Mouse (Mus musculus) midbrain, embryonic 13.5 days (tissue): ENCODE measurements at regions not wholly inside any gene's neighbourhood (a gene's known extent, or its start where the extent isn't known, plus 50 kb on each side); places are given as distances from the start of the nearest gene placed in this dataset.

Experiments
- ATAC-seq: fragments of 200-750 bp; cut with Nextera tagmentation; 2 replicates; pipeline ENCODE4 v1.8.0; 2017; ENCODE audit warnings: mild to moderate bottlenecking, moderate TSS enrichment, moderate library complexity
- H3K27ac ChIP-seq: fragments of 300-500 bp; sonication (generic); 2 replicates; pipeline ENCODE4 v1.5.1; 2015; ENCODE audit warnings: inconsistent platforms, mild to moderate bottlenecking, moderate library complexity
- H3K27me3 ChIP-seq: fragments of 300-500 bp; sonication (generic); 2 replicates; pipeline ENCODE4 v1.6.1; 2015; ENCODE audit warnings: mild to moderate bottlenecking, inconsistent platforms
- H3K36me3 ChIP-seq: fragments of 300-500 bp; sonication (generic); 2 replicates; pipeline ENCODE4 v1.6.1; 2015; ENCODE audit warnings: mild to moderate bottlenecking, inconsistent platforms
- H3K4me1 ChIP-seq: fragments of 300-500 bp; sonication (generic); replicated peaks from 2 replicates; pipeline ENCODE4 v1.6.1; 2015; ENCODE audit warnings: inconsistent platforms
- H3K4me2 ChIP-seq: fragments of 300-500 bp; sonication (generic); replicated peaks from 2 replicates; pipeline ENCODE4 v1.6.1; 2015; ENCODE audit warnings: moderate library complexity, mild to moderate bottlenecking, inconsistent platforms
- H3K4me3 ChIP-seq: fragments of 300-500 bp; sonication (generic); replicated peaks from 2 replicates; pipeline ENCODE4 v1.5.1; 2015; ENCODE audit warnings: mild to moderate bottlenecking, inconsistent platforms
- H3K9ac ChIP-seq: fragments of 300-500 bp; sonication (generic); replicated peaks from 2 replicates; pipeline ENCODE4 v1.6.1; 2015; ENCODE audit warnings: mild to moderate bottlenecking, inconsistent platforms
- H3K9me3 ChIP-seq: fragments of 300-500 bp; sonication (generic); 2 replicates; pipeline ENCODE4 v1.6.1; 2016; ENCODE audit warnings: mild to moderate bottlenecking, inconsistent platforms
- whole genome bisulfite sequencing: fragments of 180-500 bp; shearing (Covaris S2); methylation state at CpG from one replicate; pipeline ENCODE4 v1.1.7; 2015; 5-methylcytosine and 5-hydroxymethylcytosine counted together

DNA sequence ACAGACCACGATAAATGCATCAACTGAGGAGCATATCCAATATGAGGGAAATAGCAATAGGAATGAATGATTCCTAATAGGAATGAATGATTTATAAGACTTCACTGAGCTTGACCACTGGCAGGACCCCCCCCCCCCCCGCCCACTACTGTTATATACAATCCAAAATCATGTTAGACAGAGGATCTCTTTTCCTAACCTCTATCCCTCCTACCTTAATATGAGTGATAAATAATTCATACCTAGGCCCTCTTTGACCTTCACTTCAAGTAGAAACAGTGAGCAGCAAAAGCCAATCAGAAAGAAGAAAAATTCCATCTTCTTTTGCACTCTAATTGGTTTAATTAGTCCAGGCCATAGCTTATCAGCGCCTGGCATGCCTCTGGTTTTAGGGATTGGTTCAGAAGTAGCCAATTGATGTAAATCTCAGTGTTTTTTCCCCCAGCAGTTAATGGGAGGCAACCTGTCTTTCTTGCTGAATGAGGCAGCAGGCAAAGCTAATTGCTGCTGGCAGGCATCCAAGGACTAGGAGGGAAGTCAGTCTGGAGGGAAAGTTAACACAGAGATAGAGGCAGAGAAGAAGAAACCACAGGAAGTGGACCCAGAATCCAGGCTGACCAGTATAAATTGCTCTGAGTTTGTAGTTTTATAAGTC, 136.7 kb upstream of the Cxxc4 start:
- Histone ChIP-seq H3K9me3 (no peaks in the 10 kb centered on the region), H3K4me1 (peaks cover 16% of the 10 kb centered on the region), H3K27ac (peak overlapping the region; percentile 5), H3K9ac (no peak overlapping the region), H3K4me3 (no peak overlapping the region), H3K36me3 (no peaks in the 10 kb centered on the region), H3K27me3 (no peaks in the 10 kb centered on the region), H3K4me2 (no peak overlapping the region)
- 55% methylated on average over 3 of the region's 3 CpGs for WGBS
- peak; percentile 91 for ATAC-seq

DNA sequence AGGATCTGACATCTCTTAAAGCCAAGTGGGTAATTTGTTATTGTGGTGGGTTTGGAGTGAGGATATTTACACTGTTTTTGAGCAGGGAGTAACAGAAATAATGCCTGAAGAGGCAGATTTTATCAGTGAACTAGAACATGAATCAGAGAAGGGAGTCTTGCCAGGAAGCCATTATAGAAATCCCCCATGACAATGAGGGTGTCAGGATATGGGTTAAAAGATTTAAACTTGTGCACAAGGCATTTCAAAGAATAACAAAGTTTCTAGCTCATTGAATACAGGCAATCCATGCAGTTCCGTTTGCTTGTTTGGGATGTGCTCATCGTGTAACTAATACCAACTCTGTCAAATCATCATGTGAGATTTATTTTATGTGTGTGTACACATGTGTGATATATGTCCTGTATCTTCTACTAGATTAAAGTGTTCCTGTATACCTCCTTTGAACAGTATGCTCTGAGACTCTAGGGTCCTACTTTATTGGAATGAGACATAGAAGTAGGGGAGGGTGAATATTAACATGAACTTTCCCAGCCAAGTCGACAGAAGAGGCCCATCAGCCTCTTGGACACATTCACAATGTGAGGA, 134.0 kb upstream of the Cxxc4 start:
- ATAC-seq: no peak
- Histone ChIP-seq H3K4me3 (no peak overlapping the region), H3K9me3 (no peaks in the 10 kb centered on the region), H3K4me1 (peaks cover 16% of the 10 kb centered on the region), H3K36me3 (no peaks in the 10 kb centered on the region), H3K27me3 (no peaks in the 10 kb centered on the region), H3K4me2 (no peak overlapping the region), H3K9ac (no peak overlapping the region), H3K27ac (no peak overlapping the region)
- 67% methylated on average over 3 of the region's 3 CpGs for WGBS

DNA sequence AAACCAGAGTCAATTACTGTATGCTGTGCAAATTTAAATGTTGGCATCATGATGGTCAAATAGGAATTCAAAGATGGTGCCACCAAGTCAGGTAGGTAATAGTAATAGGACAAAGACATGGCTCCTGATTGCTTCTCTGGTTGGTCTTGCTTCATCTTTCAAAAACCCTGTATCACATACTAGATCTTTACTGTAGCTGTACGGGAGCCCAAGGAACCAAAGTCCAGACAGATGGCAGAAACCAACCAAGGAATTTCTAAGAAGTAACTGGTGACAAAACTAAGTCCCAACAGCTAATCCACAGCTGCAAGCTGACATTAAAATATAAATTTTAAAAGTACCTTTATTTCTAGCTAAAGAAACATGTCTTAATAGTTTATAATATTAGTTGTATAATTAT, 131.7 kb upstream of the Cxxc4 start:
- Histone ChIP-seq H3K4me2 (no peak overlapping the region), H3K36me3 (no peaks in the 10 kb centered on the region), H3K9ac (no peak overlapping the region), H3K4me3 (no peak overlapping the region), H3K4me1 (peaks cover 8% of the 10 kb centered on the region), H3K27me3 (no peaks in the 10 kb centered on the region), H3K9me3 (no peaks in the 10 kb centered on the region), H3K27ac (no peak overlapping the region)
- no peak for ATAC-seq
- WGBS: 88% methylated on average over 1 of the region's 1 CpGs

DNA sequence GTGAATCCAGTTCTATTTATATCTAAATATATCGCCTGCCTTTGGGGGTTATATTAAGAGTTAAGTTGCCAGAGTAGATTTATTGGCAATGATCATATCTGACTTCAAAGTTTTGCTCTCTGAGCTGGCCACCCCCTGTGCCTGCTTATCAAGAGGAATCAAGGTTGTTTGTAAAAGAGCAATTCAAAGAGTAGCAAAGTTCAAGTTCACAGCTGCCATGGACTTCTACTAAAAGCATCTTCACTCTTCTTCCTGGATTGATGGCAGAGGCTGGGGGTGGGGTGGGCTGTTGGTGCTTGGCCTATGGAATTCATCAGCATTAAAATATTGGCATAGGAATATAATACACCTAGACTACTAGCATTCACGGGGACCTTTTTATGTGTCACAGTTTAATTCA, 131.2 kb upstream of the Cxxc4 start:
- H3K9me3 ChIP-seq: no peaks in the 10 kb centered on the region
- no peak overlapping the region for H3K4me2 ChIP-seq
- H3K9ac ChIP-seq: no peak overlapping the region
- WGBS: 90% methylated on average over 2 of the region's 2 CpGs
- peaks cover 3% of the 10 kb centered on the region for H3K4me1 ChIP-seq
- no peaks in the 10 kb centered on the region for H3K36me3 ChIP-seq
- no peak overlapping the region for H3K27ac ChIP-seq
- no peak for ATAC-seq
- H3K27me3 ChIP-seq: no peaks in the 10 kb centered on the region
- H3K4me3 ChIP-seq: no peak overlapping the region

DNA sequence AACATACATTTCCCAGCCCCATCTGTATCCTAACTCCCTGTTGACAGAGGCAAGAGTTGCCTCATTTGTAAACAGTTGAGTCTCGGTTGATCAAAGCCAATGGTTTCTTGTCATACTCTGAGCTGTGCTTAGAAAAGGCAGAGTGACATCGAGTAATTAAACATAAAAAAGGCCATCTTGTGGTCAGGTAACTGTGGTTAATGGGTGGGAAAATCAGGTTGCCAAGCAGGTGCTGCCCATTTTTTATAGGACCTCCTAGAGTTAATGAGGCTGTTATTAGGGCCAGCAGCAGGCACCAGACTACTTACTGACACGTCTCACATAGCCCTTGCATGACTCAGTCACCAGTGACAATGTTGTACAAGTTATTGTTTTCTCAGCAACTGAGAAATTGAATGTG, 130.7 kb upstream of the Cxxc4 start:
- Histone ChIP-seq H3K9ac (no peak overlapping the region), H3K4me2 (no peak overlapping the region), H3K4me3 (no peak overlapping the region), H3K36me3 (no peaks in the 10 kb centered on the region), H3K4me1 (no peaks in the 10 kb centered on the region), H3K27ac (no peak overlapping the region), H3K27me3 (no peaks in the 10 kb centered on the region), H3K9me3 (no peaks in the 10 kb centered on the region)
- 72% methylated on average over 3 of the region's 3 CpGs for WGBS
- no peak for ATAC-seq

GRCm38 (mm10) chr3:134114501-134114900, 121.8 kb upstream of the Cxxc4 start:
- no peak overlapping the region for H3K4me3 ChIP-seq
- no peaks in the 10 kb centered on the region for H3K9me3 ChIP-seq
- peak; percentile 73 for ATAC-seq

GRCm38 (mm10) chr3:134115007-134115406, 121.3 kb upstream of the Cxxc4 start:
- Histone ChIP-seq H3K36me3 (no peaks in the 10 kb centered on the region), H3K4me3 (no peak overlapping the region), H3K4me2 (no peak overlapping the region), H3K9ac (no peak overlapping the region), H3K9me3 (no peaks in the 10 kb centered on the region), H3K27me3 (no peaks in the 10 kb centered on the region), H3K27ac (no peak overlapping the region), H3K4me1 (peaks cover 10% of the 10 kb centered on the region; the same call in 1 of the 2 replicates)
- ATAC-seq: no peak
- WGBS: 95% methylated on average over 4 of the region's 4 CpGs

More at GRCm38 (mm10) chr3:134114501-134114900, 121.8 kb upstream of the Cxxc4 start:
- no peak overlapping the region for H3K4me2 ChIP-seq
- H3K4me1 ChIP-seq: peaks cover 10% of the 10 kb centered on the region; the same call in 1 of the 2 replicates
- no peaks in the 10 kb centered on the region for H3K27me3 ChIP-seq
- H3K36me3 ChIP-seq: no peaks in the 10 kb centered on the region
- H3K27ac ChIP-seq: no peak overlapping the region
- H3K9ac ChIP-seq: no peak overlapping the region
- 36% methylated on average over 1 of the region's 1 CpGs for WGBS

DNA sequence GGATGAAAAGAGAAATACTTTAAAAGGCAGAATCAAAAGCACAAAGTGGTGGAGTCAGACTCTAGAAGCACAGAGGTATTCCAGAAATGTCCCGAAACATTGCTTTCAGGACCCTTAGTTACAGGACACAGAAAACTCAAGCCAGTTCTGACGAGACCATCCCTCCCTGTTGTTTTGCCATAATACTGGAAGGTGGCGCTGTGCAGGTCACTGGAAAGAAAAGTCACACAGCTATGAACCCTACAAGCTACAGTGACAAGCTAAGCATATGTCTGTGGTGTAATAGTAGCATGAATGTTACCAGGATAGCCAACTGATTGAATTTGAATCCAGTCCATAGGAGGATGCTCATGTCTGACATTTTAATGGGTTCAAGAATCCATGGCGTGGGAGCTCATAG, 117.4 kb upstream of the Cxxc4 start:
- H3K27me3 ChIP-seq: no peaks in the 10 kb centered on the region
- no peak overlapping the region for H3K27ac ChIP-seq
- no peak overlapping the region for H3K4me3 ChIP-seq
- H3K9ac ChIP-seq: no peak overlapping the region
- H3K9me3 ChIP-seq: no peaks in the 10 kb centered on the region
- H3K4me2 ChIP-seq: no peak overlapping the region
- H3K36me3 ChIP-seq: no peaks in the 10 kb centered on the region
- WGBS: 70% methylated on average over 4 of the region's 4 CpGs
- peaks cover 10% of the 10 kb centered on the region; the same call in 1 of the 2 replicates for H3K4me1 ChIP-seq
- ATAC-seq: no peak

DNA sequence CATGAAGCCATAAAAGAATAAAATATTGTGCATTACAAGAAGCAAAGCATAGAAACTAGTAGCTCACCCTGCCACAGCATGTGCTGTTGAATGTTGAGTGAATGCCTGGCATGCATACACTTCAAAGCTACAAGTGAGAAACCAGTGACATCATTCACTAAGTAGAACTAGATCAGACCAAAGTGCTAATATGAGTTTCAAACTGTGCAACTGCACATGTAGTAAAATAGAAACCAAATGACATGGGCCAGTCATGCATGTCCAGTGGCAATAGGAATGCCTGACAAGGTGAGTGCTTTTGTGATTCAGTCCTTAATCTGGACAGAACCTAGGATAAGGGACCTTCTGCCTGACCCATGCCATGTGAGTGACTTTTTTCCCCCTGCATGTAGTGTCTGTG, 111.3 kb upstream of the Cxxc4 start:
- no peak overlapping the region for H3K9ac ChIP-seq
- H3K27me3 ChIP-seq: no peaks in the 10 kb centered on the region
- no peak overlapping the region for H3K4me2 ChIP-seq
- H3K36me3 ChIP-seq: no peaks in the 10 kb centered on the region
- no peak overlapping the region for H3K27ac ChIP-seq
- H3K9me3 ChIP-seq: no peaks in the 10 kb centered on the region
- H3K4me3 ChIP-seq: no peak overlapping the region
- ATAC-seq: no peak
- H3K4me1 ChIP-seq: no peaks in the 10 kb centered on the region

- H3K4me3 ChIP-seq: no peak overlapping the region
- H3K27me3 ChIP-seq: no peaks in the 10 kb centered on the region
- no peak overlapping the region for H3K9ac ChIP-seq
- WGBS: 28% methylated on average over 3 of the region's 3 CpGs
- no peak overlapping the region for H3K4me2 ChIP-seq
- no peaks in the 10 kb centered on the region for H3K36me3 ChIP-seq
- ATAC-seq: no peak
- H3K4me1 ChIP-seq: no peaks in the 10 kb centered on the region
- H3K9me3 ChIP-seq: no peaks in the 10 kb centered on the region
- H3K27ac ChIP-seq: no peak overlapping the region
These were observed 105.9 kb upstream of the Cxxc4 start for GRCm38 (mm10) chr3:134130412-134130811.

DNA sequence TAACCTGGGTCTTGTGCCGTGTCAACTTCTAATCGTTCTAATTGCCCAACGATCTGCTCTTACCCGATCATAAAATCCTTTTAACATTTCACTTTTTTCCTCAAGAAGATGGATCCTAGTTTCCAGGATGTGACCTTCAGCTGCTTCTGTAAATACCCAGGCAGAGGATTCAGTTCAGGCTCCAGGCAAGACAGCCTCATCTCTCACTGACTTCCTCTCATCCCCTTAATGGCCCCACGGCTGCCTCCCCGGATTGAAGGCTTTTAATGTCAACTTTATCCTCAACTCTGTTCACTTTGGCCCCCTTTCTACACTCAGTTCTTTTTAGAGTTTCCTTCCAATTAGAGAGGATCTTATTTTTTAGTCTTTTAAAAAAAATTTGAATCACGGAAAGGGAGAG, 91.0 kb upstream of the Cxxc4 start:
- H3K9ac ChIP-seq: no peak overlapping the region
- H3K4me1 ChIP-seq: peaks cover 22% of the 10 kb centered on the region
- H3K27me3 ChIP-seq: no peaks in the 10 kb centered on the region
- H3K36me3 ChIP-seq: no peaks in the 10 kb centered on the region
- no peaks in the 10 kb centered on the region for H3K9me3 ChIP-seq
- 45% methylated on average over 7 of the region's 7 CpGs for WGBS
- H3K27ac ChIP-seq: peak overlapping the region; percentile 59
- no peak overlapping the region for H3K4me3 ChIP-seq
- ATAC-seq: no peak
- peak overlapping the region; percentile 5; the same call in 1 of the 2 replicates for H3K4me2 ChIP-seq

DNA sequence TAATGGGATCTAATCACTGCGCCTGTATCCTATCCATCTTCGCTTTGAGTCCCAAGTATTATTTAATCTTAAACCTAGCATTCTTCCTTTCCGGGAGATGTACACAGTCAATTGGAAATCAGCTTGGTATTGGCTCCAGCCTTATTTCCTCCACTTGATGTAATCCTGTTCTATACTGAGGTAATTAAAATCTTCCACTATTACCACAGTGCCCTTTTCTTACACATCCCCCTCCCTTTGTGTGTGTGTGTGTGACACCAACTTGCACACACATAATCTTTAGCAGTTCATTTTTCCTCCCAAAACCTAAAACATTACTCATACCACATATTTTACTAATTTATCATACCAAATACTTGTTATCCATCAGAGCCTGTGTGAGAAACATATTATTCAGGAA, 90.3 kb upstream of the Cxxc4 start:
- H3K36me3 ChIP-seq: no peaks in the 10 kb centered on the region
- H3K4me3 ChIP-seq: no peak overlapping the region
- no peaks in the 10 kb centered on the region for H3K27me3 ChIP-seq
- H3K9ac ChIP-seq: no peak overlapping the region
- no peaks in the 10 kb centered on the region for H3K9me3 ChIP-seq
- H3K4me1 ChIP-seq: peaks cover 22% of the 10 kb centered on the region
- H3K4me2 ChIP-seq: 0 out of 2 replicates have a peak overlapping the region, but pooled peaks have one; percentile 22
- peak; percentile 68 for ATAC-seq
- peak overlapping the region; percentile 59 for H3K27ac ChIP-seq
- 53% methylated on average over 3 of the region's 3 CpGs for WGBS
